Mouse (Mus musculus): ENCODE data around the gene 6430550D23Rik. TPM values are rescaled to one million over a fixed set of nuclear protein-coding genes. Genes with fewer than 3 reads are reported as not detected.

6430550D23Rik gene
- polyA plus RNA-seq, 2 experiments: 2.6 to 3.7 TPM

GRCm38 (mm10) chr2:155991151-155991550 is 16.6 kb downstream of the 6430550D23Rik start:
- Histone ChIP-seq H3K4me1 (ENCODE audit: control insufficient read depth, insufficient read depth, low read length) (no peaks in the 10 kb centered on the region), H3K27ac (replicated peaks; ENCODE audit: low read depth, low read length) (no peak overlapping the region), H3K9me3 (ENCODE audit: control insufficient read depth, low read length) (no peaks in the 10 kb centered on the region), H3K4me2 (replicated peaks; ENCODE audit: low read depth, low read length, severe bottlenecking) (no peak overlapping the region), H3K9ac (ENCODE audit: low read depth, low read length, severe bottlenecking) (no peak overlapping the region; the same call in 1 of the 2 replicates), H3K4me3 (replicated peaks; ENCODE audit: low read length) (no peak overlapping the region), H3K27me3 (ENCODE audit: control insufficient read depth, insufficient read depth, low read length) (no peaks in the 10 kb centered on the region), H3K36me3 (ENCODE audit: control insufficient read depth, insufficient read depth, low read length) (peaks cover 99% of the 10 kb centered on the region)
- 90% methylated on average over 10 of the region's 10 CpGs for WGBS
- DNase-seq (ENCODE audit: low spot score): no peak
- no peak for ATAC-seq (ENCODE audit: low FRiP score, low read depth)
- no peak for TF ChIP-seq POLR2A (IDR thresholded peaks at IDR 0.05; ENCODE audit: borderline replicate concordance, extremely low read depth, insufficient read depth, insufficient read length)

GRCm38 (mm10) chr2:155989085-155989484 is 18.7 kb downstream of the 6430550D23Rik start:
- Histone ChIP-seq H3K4me2 (replicated peaks; ENCODE audit: low read depth, low read length, severe bottlenecking) (no peak overlapping the region), H3K4me1 (ENCODE audit: control insufficient read depth, insufficient read depth, low read length) (no peaks in the 10 kb centered on the region), H3K4me3 (replicated peaks; ENCODE audit: low read length) (no peak overlapping the region), H3K27ac (replicated peaks; ENCODE audit: low read depth, low read length) (no peak overlapping the region), H3K9ac (ENCODE audit: low read depth, low read length, severe bottlenecking) (no peak overlapping the region), H3K9me3 (ENCODE audit: control insufficient read depth, low read length) (no peaks in the 10 kb centered on the region), H3K27me3 (ENCODE audit: control insufficient read depth, insufficient read depth, low read length) (no peaks in the 10 kb centered on the region), H3K36me3 (ENCODE audit: control insufficient read depth, insufficient read depth, low read length) (peaks cover 99% of the 10 kb centered on the region)
- ATAC-seq (ENCODE audit: low FRiP score, low read depth) (no peak), DNase-seq (ENCODE audit: low spot score) (no peak)
- WGBS: 87% methylated on average over 4 of the region's 4 CpGs
- TF ChIP-seq POLR2A (IDR thresholded peaks at IDR 0.05; ENCODE audit: borderline replicate concordance, extremely low read depth, insufficient read depth, insufficient read length): no peak

GRCm38 (mm10) chr2:155987131-155987530 is 20.6 kb downstream of the 6430550D23Rik start:
- Histone ChIP-seq H3K4me1 (ENCODE audit: control insufficient read depth, insufficient read depth, low read length) (no peaks in the 10 kb centered on the region), H3K9ac (ENCODE audit: low read depth, low read length, severe bottlenecking) (no peak overlapping the region), H3K4me3 (replicated peaks; ENCODE audit: low read length) (no peak overlapping the region), H3K27me3 (ENCODE audit: control insufficient read depth, insufficient read depth, low read length) (no peaks in the 10 kb centered on the region), H3K9me3 (ENCODE audit: control insufficient read depth, low read length) (no peaks in the 10 kb centered on the region), H3K36me3 (ENCODE audit: control insufficient read depth, insufficient read depth, low read length) (peaks cover 98% of the 10 kb centered on the region), H3K4me2 (replicated peaks; ENCODE audit: low read depth, low read length, severe bottlenecking) (no peak overlapping the region), H3K27ac (replicated peaks; ENCODE audit: low read depth, low read length) (no peak overlapping the region)
- TF ChIP-seq POLR2A (IDR thresholded peaks at IDR 0.05; ENCODE audit: borderline replicate concordance, extremely low read depth, insufficient read depth, insufficient read length): no peak
- ATAC-seq (ENCODE audit: low FRiP score, low read depth) (no peak), DNase-seq (ENCODE audit: low spot score) (no peak)
- WGBS: 95% methylated on average over 6 of the region's 6 CpGs

- H3K36me3 ChIP-seq (ENCODE audit: control insufficient read depth, insufficient read depth, low read length): peaks cover 98% of the 10 kb centered on the region
- WGBS: 83% methylated on average over 7 of the region's 7 CpGs
- no peak overlapping the region for H3K9ac ChIP-seq (ENCODE audit: low read depth, low read length, severe bottlenecking)
- H3K4me1 ChIP-seq (ENCODE audit: control insufficient read depth, insufficient read depth, low read length): no peaks in the 10 kb centered on the region
- H3K27me3 ChIP-seq (ENCODE audit: control insufficient read depth, insufficient read depth, low read length): no peaks in the 10 kb centered on the region
- H3K27ac ChIP-seq (replicated peaks; ENCODE audit: low read depth, low read length): no peak overlapping the region
- ATAC-seq (ENCODE audit: low FRiP score, low read depth) (no peak), DNase-seq (ENCODE audit: low spot score) (no peak)
- no peak overlapping the region for H3K4me3 ChIP-seq (replicated peaks; ENCODE audit: low read length)
- H3K4me2 ChIP-seq (replicated peaks; ENCODE audit: low read depth, low read length, severe bottlenecking): no peak overlapping the region
- TF ChIP-seq POLR2A (IDR thresholded peaks at IDR 0.05; ENCODE audit: borderline replicate concordance, extremely low read depth, insufficient read depth, insufficient read length): no peak
- H3K9me3 ChIP-seq (ENCODE audit: control insufficient read depth, low read length): no peaks in the 10 kb centered on the region
These were observed 22.0 kb downstream of the 6430550D23Rik start for GRCm38 (mm10) chr2:155985776-155986175.

- Histone ChIP-seq H3K4me1 (ENCODE audit: control insufficient read depth, insufficient read depth, low read length) (no peaks in the 10 kb centered on the region), H3K4me3 (replicated peaks; ENCODE audit: low read length) (no peak overlapping the region), H3K9ac (ENCODE audit: low read depth, low read length, severe bottlenecking) (no peak overlapping the region), H3K27me3 (ENCODE audit: control insufficient read depth, insufficient read depth, low read length) (no peaks in the 10 kb centered on the region), H3K27ac (replicated peaks; ENCODE audit: low read depth, low read length) (no peak overlapping the region), H3K4me2 (replicated peaks; ENCODE audit: low read depth, low read length, severe bottlenecking) (no peak overlapping the region), H3K9me3 (ENCODE audit: control insufficient read depth, low read length) (no peaks in the 10 kb centered on the region), H3K36me3 (ENCODE audit: control insufficient read depth, insufficient read depth, low read length) (peaks cover 91% of the 10 kb centered on the region)
- TF ChIP-seq POLR2A (IDR thresholded peaks at IDR 0.05; ENCODE audit: borderline replicate concordance, extremely low read depth, insufficient read depth, insufficient read length): no peak
- DNase-seq (ENCODE audit: low spot score): no peak
- WGBS: 75% methylated on average over 5 of the region's 5 CpGs
- no peak for ATAC-seq (ENCODE audit: low FRiP score, low read depth)
These were observed 28.3 kb downstream of the 6430550D23Rik start for GRCm38 (mm10) chr2:155979328-155979991.
